Mouse (Mus musculus): ENCODE measurements around the gene Arhgdia. TPM values are rescaled to one million over a fixed set of nuclear protein-coding genes. Genes with fewer than 3 reads are reported as not detected.
A peak's percentile ranks its signal among the peaks of the same experiment; 100 is the strongest.

The Arhgdia gene
- polyA plus RNA-seq, 2 experiments from 2014 or later: 601 to 860 TPM

DNA sequence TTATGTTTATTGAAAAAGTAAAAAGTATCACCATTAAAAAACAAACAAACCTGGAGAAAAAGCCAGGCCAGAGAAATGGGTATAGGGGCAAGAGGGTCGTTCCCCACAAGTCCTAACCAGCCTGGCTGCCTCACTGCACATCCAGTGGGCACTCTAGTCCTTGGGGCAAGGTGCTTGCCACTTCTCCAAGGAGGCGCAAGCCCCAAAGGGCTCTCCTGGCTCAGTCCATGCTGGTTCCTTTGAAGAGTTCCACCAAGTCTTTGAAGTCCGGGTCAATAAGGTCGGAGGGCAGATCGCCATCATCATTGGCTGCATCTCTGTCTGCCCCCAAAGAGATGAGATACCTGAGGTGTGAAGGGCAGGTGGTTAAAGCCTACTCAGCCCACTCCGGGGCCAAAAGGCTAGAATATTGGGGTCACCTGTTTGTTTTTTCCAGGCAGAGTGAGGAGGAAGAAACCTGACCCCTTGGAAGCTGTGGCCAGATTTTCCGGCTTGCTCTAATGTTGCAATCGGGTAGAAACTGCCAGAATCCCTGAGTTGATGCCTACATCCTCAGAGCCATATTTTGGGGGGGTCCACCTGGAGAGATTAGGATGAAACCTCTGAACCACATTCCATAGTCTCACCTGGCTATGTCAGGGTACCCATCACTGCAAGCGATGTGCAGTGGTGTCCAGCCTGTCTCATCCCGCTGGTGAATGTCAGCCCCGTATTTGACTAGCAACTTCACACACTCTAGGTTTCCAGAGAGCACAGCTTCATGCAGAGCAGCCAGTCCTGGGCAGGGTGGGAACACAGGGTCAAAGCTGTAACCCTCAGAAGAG, 31.2 kb downstream of the Arhgdia start:
- no peak for ATAC-seq

DNA sequence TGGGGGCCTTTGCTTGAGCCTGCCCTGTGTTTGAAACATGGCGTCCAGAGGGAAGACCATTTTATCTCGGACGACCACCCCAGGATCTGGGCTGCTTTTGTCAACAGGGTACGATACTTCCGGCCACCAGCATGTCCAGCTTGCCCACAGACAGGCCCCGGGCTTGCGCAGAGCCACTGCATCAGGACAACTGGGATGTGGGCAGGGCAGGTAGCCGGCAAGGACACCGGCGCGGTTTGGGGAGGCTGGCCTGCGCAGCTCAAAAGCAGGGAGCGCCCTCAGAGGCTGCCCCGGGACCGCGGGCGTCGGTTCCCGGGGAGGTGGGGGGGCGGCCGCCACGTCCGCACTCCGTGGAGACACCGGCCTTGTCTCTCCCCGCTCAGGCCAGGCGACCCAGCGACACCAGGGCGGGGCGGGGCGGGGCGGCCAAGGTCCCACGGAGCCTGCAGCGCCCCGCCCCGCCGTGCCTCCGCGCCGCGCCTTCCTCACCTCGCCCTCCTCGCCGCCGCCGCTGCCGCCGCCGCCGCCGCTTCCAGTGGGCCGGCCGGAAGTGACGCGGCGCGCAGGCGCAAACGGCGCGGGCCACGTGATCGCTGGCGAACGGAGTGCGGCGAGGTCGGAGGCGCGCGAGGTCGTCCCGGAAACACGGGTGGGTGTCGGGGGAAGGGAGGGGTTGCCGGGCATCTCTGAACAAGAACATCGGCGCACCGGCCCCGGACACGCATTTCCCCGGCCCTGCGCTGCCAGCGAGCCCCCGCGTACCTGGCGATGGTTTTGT, 32.1 kb downstream of the Arhgdia start, which contains the start of gene Mcrip1:
Gene Mcrip1, minus strand, starts transcription at position 560 of the 778 bp plus-strand sequence.
- ATAC-seq: peak; percentile 72

DNA sequence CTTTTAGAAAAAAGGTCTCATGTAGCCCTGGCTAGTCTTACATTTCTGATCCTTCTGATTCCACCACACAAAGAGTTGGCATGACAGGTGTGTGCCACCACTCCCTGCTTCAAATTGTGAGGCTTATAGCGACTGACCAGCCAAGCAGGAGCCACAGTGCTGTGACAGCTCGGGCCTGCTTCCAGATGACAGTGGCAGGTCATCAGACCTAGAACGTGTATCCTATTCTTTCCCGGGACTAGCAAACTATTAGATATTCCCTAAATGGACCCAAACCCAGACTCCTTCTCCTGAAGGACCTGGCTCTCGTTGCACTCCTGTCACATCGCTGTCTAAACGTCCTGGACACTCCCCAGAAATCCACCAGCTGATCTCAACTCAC, 32.6 kb downstream of the Arhgdia start:
- no peak for ATAC-seq

DNA sequence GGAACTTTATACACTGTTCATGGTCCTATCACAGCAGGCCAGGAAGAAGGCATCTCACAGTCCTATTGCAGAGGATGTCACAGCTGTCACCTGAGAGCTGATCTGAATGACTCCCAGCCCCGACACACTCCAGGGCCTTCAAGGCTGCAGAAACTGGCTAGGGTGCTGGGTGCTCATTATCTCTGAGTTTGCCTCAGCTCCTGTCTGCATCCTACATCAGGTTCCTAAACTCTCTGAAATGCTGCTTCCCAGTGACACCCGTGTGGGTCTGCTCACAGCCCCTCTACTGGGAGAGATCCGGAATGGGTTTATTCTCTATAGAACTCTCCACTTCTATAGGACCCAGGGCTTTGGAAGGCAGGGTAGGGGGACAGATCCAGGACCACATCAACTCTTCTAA, 33.2 kb downstream of the Arhgdia start:
- ATAC-seq: no peak

DNA sequence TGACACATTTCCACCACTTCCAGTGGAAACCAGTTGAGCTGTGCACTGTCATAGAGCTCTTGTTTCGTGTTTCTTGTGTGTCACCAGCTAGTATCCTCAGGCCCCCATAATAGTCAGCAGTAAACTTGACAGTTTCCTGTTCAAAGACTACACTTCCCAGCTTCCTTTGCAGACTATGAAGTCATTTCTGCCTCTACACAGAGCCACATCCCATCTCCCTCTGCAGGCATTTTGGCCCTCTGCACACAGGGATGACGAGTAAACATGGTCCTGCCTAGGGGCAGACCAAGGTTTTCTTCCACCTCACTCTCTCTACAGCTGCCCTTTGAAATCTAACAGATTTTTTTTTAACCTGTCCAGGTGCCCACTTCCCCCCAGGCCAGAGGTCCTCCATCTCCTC, 34.0 kb downstream of the Arhgdia start:
- no peak for ATAC-seq

DNA sequence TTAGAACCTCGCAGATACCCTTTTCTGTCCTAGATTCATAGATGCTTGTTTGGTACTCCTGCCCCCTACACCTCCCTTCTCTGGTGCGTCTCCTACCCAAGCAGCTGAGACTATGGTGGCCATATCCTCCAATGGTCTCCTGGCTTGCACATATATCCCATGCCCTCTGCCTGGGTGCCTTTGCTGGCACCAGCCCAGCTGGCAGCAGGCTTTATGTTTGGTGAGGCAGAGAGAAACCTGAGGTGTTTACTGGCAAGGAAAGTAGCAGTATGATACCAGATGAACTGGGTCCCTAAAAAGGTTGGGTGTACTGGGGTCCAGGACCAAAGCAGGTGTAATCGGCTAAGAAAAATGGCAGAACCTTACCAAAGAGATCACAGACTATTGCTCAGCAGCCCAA, 35.5 kb downstream of the Arhgdia start:
- ATAC-seq: no peak

DNA sequence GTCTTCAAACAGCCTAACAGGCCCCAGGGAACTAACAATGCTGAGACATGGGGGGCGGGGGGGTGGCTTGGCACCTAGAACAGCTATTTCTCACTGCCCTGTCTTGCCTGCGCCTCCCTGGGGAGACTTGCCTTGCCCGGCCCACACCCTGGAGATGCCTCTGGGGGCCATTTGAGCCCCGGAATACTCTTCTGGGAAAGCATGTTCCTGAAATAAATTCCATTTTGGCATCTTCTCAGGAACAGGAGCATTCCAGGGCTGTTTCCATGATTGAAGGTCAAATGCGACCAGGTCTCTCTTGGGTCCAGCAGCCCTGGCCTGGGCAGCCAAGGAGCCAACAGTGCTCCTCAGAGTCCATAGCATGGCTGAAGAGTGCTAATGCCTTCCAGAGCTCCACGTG, 39.0 kb downstream of the Arhgdia start:
- no peak for ATAC-seq

DNA sequence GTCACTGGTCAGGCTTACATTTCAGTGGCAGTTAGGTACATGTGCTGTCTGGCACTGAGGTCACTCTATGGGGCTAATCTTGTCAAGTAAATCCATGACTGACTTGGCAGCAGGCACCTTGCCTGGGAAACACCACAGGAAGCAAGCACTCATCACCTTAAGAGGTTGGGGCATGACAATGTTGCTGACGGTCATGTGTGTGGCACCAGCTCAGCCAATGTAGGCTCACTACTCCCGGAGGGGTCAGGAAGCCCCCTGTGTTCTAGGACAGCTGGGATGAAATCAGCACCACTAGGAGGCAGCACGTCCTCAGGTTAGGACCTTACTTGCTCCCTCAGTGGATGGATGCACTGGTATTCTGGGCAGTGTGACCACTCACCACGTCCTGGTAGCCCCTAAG, 39.5 kb downstream of the Arhgdia start:
- no peak for ATAC-seq

DNA sequence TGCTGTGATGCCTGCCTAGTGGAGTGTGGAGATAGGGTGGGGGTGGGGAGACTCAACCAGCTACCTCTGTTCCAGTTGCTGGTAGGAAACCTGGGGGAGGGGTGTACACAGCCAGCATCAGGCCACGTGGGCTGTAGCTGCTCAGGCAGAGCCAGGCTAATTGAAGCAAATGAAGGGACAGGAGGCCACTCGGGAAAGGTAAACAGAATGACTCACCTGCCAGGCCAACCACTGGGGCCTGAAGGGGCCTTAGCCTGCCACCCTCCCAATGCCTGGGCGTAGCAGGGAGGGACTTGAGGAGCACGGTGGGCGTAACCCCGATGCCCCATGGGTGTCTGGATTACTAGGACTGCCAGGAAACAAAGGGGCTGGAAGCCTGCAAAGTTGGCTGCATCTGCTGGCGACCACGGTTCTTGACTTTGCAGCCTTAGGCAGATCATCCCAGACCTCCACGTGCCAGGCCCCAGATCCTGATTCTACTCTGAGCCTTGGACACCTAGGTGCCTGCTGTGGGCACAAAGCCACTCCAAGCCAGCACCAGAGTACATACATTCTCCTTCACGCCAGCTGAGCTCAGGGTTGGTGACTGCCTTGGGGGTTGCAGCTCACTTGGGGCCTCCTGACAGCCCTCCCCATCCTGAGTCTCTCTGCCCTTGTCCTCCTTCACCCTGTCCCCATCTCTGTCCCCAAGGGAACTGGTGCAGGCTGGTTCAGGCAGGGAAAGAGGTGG, 42.0 kb downstream of the Arhgdia start:
- ATAC-seq: no peak

DNA sequence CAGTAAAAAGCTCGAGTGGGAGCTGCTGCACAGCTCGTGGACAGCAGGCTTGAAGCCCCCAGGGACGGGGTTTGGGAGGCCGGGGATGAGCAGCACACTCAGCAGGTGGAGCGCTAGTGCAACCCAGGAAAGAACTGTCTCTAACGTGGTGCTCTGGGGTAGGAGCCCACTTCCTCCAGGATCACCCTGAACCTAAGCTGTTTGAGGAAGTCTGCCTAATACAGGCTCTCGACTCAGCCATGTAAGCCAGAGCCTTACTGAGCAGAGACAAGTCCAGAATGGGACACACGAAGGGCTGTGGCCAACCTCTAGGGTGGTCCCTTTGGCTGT, 42.5 kb downstream of the Arhgdia start:
- ATAC-seq: no peak

DNA sequence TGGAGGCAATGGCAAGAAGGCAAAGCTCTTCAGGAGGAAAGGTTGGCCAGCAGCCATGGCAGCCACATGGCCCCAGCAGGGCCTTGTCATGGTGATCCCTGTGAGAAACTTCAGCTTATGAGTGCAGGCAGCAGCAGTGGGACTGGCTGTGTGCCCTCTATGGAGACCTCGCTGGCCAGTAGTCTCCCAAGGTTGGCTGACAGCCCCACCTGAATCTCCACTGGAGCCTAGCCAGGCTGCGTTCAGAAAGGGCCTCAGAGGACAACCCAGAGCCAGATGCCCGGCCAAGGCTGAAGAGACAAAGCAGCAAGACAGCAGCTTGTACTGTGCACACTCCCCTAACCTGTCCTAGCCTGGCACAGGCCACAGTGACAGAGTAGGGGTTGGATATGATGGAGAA, 42.9 kb downstream of the Arhgdia start:
- no peak for ATAC-seq

DNA sequence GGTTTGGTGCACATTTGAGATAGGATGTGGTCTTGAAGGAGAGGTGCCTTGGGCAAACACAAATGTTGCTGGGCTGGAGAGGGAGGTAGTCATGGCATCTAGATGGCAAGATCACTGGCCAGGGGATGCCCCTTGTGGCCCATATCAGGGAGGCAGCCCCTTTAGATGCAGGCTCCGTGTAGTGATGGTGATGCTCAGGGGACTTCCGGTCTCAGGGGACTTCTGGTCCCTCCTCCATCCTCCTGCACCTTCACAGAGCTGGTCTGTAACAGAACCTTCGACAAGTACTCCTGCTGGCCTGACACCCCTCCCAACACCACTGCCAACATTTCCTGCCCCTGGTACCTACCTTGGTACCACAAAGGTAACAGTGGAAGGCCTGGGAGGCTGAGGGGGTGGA, 45.6 kb downstream of the Arhgdia start:
- no peak for ATAC-seq

DNA sequence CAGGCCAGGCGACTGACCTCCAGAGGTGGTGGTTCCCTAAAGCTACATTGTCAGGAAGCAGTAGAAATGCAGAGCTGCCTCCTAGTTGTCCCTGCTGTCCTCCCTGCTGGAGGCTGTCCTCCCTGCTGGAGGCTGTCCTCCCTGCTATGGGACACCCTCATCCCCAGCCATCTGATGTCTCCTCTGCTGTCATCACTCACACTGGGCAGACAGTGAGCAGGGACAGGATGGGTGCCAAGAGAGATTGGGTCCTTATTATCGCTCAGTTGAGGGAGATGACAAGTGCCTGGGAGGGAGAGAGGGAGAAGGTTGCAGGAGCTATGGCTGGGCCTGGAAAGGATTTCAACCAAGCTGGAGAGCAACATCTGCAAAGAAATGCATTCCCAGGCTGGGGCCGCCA, 46.3 kb downstream of the Arhgdia start:
- ATAC-seq: no peak

DNA sequence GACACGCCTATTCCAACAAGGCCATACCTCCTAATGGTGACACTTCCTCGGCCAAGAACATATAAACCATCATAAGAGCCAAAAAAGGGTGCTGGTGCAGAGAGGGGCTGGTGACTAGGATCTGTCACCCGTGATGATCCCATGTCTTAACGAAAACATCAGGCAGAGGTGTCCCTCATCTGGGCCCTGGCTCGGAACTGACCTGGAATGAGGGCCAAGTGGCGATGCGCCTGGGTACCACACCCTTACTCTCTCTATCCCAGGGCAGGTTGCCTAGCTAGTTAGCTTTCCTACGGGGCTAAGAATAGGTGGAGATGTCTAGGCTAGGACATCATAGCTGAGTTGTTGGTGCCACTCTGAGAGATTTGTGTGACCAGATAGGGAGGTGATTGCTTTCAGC, 47.3 kb downstream of the Arhgdia start:
- no peak for ATAC-seq

DNA sequence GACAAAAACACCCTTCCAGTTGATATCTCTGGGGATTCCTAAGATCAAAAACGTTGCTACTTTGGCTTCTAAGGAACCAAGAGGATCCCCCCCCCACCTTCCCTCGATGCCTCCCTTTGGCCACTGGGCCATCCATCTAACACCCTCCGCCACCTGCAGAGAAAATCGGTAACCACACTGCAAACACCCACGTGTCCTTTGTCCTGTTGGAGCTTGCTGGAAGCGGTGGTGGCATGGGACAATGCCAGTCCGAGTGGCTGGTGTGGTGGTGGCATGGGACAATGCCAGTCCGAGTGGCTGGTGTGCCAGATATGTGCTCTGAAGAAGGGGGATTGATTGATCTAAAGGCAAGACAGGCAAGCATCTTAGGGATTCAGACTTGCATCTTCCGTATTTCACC, 49.8 kb downstream of the Arhgdia start:
- ATAC-seq: no peak

DNA sequence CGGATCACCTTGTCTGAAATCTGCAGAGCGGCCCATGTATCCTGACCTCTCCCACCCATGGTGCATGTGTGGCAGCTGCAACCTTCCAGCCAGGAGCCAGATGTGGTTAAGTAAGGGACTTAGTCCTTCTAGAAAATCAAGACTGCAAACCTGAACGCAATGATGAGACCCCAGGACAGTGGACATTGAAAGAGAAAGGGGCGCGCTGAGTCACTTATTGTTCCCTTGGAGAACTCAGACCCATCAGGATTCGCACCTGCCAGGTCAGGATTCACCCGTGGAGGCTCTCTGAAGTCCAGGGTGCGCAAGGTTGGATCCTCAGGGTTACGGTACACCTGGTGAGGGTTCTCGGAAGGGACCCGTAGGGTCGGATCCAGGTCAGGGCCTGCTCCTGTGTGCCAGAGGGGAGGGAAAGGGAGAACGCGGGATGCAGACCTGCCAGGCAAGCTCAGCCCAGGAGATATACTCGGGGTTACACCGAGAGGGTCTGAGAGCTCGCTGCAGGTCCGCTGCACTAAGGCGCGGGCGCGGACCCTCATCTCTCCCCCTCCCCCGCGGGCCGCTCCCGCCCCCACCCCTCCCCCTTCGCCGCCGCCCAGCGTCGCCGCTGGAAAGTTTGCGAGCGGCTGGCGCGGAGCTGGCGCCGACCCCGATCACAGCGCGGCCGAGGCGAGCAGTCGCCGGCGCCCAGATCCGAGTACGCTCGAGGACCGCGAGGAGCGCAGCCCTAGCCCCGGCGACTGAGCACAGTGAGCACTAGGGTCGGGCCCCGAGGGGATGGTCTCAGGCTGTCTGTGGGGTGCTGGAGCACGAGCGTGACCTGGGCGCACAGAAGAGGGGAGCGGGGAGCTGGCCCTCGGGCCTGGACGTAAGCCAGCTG, 51.1 kb downstream of the Arhgdia start, which contains the start of gene Gcgr:
Gene Gcgr, plus strand, starts transcription at position 615 of the 880 bp plus-strand sequence.
- ATAC-seq: no peak

DNA sequence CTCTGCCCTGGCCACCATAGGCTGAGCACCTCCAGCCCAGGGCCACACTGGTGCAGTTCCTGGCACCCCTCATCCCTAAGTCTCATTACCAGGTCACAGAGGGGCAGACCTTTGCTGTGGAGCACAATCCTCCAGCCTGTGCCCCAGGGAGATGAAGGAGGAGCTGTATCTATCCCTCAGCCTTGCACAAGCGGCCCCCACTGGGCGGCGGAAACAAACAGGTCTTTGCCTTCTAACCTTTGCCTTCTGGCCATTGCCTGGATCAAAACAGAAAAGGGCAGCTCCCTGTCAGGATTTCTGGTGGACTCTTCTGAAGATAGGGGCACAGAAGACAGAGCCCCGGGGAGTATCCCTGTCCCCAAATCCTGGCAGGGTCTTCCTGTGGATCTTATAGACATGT, 52.5 kb downstream of the Arhgdia start:
- ATAC-seq: no peak

Other genes with a start within 250 kb of the Arhgdia start
- gene Actg1, start 233.1 kb downstream of the Arhgdia start, polyA plus RNA-seq (2017; shearing (Covaris generic)): 1,000 to 10,000 TPM; 2,904 to 3,852 TPM
- 1 to 10 TPM in 1 of 2 experiments, under 1 TPM in 1; 0.47 to 1.1 TPM for gene Fscn2, start 220.1 kb downstream of the Arhgdia start, polyA plus RNA-seq (2017; shearing (Covaris generic))
- 10 to 100 TPM; 12.2 to 18.7 TPM for gene Faap100, start 202.9 kb downstream of the Arhgdia start, polyA plus RNA-seq (2017; shearing (Covaris generic))
- gene Nploc4, start 143.9 kb downstream of the Arhgdia start, polyA plus RNA-seq (2017; shearing (Covaris generic)): 1 to 10 TPM; 9.1 to 9.7 TPM
- not detected for gene Tspan10, start 139.0 kb downstream of the Arhgdia start, polyA plus RNA-seq (2017; shearing (Covaris generic))
- under 1 TPM in 1 of 2 experiments, not detected in 1; 0.38 TPM for gene Pde6g, start 128.1 kb downstream of the Arhgdia start, polyA plus RNA-seq (2017; shearing (Covaris generic))
- 1 to 10 TPM; 7.5 to 8.5 TPM for gene Oxld1, start 123.6 kb downstream of the Arhgdia start, polyA plus RNA-seq (2017; shearing (Covaris generic))
- gene Ccdc137, start 123.5 kb downstream of the Arhgdia start, polyA plus RNA-seq (2017; shearing (Covaris generic)): 10 to 100 TPM; 15.6 to 22.7 TPM
- gene Arl16, start 114.0 kb downstream of the Arhgdia start, polyA plus RNA-seq (2017; shearing (Covaris generic)): 10 to 100 TPM; 24.4 to 30.8 TPM
- gene Mrpl12, start 97.0 kb downstream of the Arhgdia start, polyA plus RNA-seq (2017; shearing (Covaris generic)): 10 to 100 TPM; 73.5 to 74.7 TPM
- gene Slc25a10, start 89.8 kb downstream of the Arhgdia start, polyA plus RNA-seq (2017; shearing (Covaris generic)): 10 to 100 TPM in 1 of 2 experiments, 1 to 10 TPM in 1; 9.7 to 12.3 TPM
- gene Gcgr, start 50.9 kb downstream of the Arhgdia start, polyA plus RNA-seq (2017; shearing (Covaris generic)): not detected
- gene Mcrip1, start 31.9 kb downstream of the Arhgdia start, polyA plus RNA-seq (2017; shearing (Covaris generic)): 100 to 1,000 TPM; 121 to 128 TPM
- not detected for gene Ppp1r27, start 30.5 kb downstream of the Arhgdia start, polyA plus RNA-seq (2017; shearing (Covaris generic))
- 100 to 1,000 TPM; 140 to 160 TPM for gene P4hb, start 8.4 kb downstream of the Arhgdia start, polyA plus RNA-seq (2017; shearing (Covaris generic))
- 10 to 100 TPM; 18.9 to 51.6 TPM for gene Alyref, start 16.7 kb upstream of the Arhgdia start, polyA plus RNA-seq (2017; shearing (Covaris generic))
- 100 to 1,000 TPM; 112 to 117 TPM for gene Anapc11, start 16.8 kb upstream of the Arhgdia start, polyA plus RNA-seq (2017; shearing (Covaris generic))
- gene Npb, start 26.9 kb upstream of the Arhgdia start, polyA plus RNA-seq (2017; shearing (Covaris generic)): not detected
- 100 to 1,000 TPM in 1 of 2 experiments, 10 to 100 TPM in 1; 84.5 to 112 TPM for gene Pcyt2, start 36.3 kb upstream of the Arhgdia start, polyA plus RNA-seq (2017; shearing (Covaris generic))
- 10 to 100 TPM; 50.8 to 61.8 TPM for gene Sirt7, start 43.6 kb upstream of the Arhgdia start, polyA plus RNA-seq (2017; shearing (Covaris generic))
- 10 to 100 TPM; 10.7 to 14.3 TPM for gene Mafg, start 52.0 kb upstream of the Arhgdia start, polyA plus RNA-seq (2017; shearing (Covaris generic))
- under 1 TPM in 1 of 2 experiments, not detected in 1; 0.48 TPM for gene Pycr1, start 62.1 kb upstream of the Arhgdia start, polyA plus RNA-seq (2017; shearing (Covaris generic))
- not detected for gene Myadml2, start 66.5 kb upstream of the Arhgdia start, polyA plus RNA-seq (2017; shearing (Covaris generic))
- gene Notum, start 79.6 kb upstream of the Arhgdia start, polyA plus RNA-seq (2017; shearing (Covaris generic)): not detected
- 100 to 1,000 TPM in 1 of 2 experiments, 10 to 100 TPM in 1; 78.1 to 110 TPM for gene Aspscr1, start 91.3 kb upstream of the Arhgdia start, polyA plus RNA-seq (2017; shearing (Covaris generic))
- 100 to 1,000 TPM; 163 to 165 TPM for gene Cenpx, start 132.1 kb upstream of the Arhgdia start, polyA plus RNA-seq (2017; shearing (Covaris generic))
- gene Lrrc45, start 132.3 kb upstream of the Arhgdia start, polyA plus RNA-seq (2017; shearing (Covaris generic)): 10 to 100 TPM; 19.7 to 24.1 TPM
- gene Rac3, start 139.8 kb upstream of the Arhgdia start, polyA plus RNA-seq (2017; shearing (Covaris generic)): not detected
- gene Dcxr, start 145.7 kb upstream of the Arhgdia start, polyA plus RNA-seq (2017; shearing (Covaris generic)): 10 to 100 TPM; 17.0 to 20.9 TPM
- not detected for gene Cbr2, start 150.5 kb upstream of the Arhgdia start, polyA plus RNA-seq (2017; shearing (Covaris generic))
- 10 to 100 TPM; 35.6 to 69.1 TPM for gene Hmga1b, start 181.2 kb upstream of the Arhgdia start, polyA plus RNA-seq (2017; shearing (Covaris generic))
- gene Rfng, start 202.6 kb upstream of the Arhgdia start, polyA plus RNA-seq (2017; shearing (Covaris generic)): 1 to 10 TPM; 3.5 to 4.9 TPM
- 100 to 1,000 TPM; 118 to 137 TPM for gene Gps1, start 202.6 kb upstream of the Arhgdia start, polyA plus RNA-seq (2017; shearing (Covaris generic))
- 10 to 100 TPM; 30.9 to 31.9 TPM for gene Dus1l, start 214.8 kb upstream of the Arhgdia start, polyA plus RNA-seq (2017; shearing (Covaris generic))
- gene Fasn, start 242.9 kb upstream of the Arhgdia start, polyA plus RNA-seq (2017; shearing (Covaris generic)): 10 to 100 TPM; 28.8 to 40.3 TPM